Mouse (Mus musculus) adrenal gland (tissue): ENCODE results near the gene Frat1.

Experiments
- intact Hi-C: fragments of 180-260 bp; cut with DNase I; formaldehyde crosslinking; loops from one replicate; pipeline ENCODE4 v1.15.1; 2025
- long read RNA-seq, 2 experiments: library from polyadenylated mRNA; unstranded; transcript quantifications; one replicate each; pipeline ENCODE4 v2.0.0; 2020; ENCODE audit warnings: borderline replicate concordance in 1 of 2; ENCODE audit not compliant: insufficient replicate concordance in 1 of 2

The Frat1 gene
- long read RNA-seq, experiment 1, transcript Frat1-201 (1 exons, 2,614 nt) = major isoform, 27 of 27 reads
- long read RNA-seq, experiment 1, partial matches to known transcripts = 0 of 27 reads
- long read RNA-seq, experiment 1, other reads (novel, unspliced or antisense) = 0 of 27 reads
- long read RNA-seq, experiment 2, transcript Frat1-201 (1 exons, 2,614 nt) = major isoform, 15 of 15 reads
- long read RNA-seq, experiment 2, partial matches to known transcripts = 0 of 15 reads
- long read RNA-seq, experiment 2, other reads (novel, unspliced or antisense) = 0 of 15 reads

DNA sequence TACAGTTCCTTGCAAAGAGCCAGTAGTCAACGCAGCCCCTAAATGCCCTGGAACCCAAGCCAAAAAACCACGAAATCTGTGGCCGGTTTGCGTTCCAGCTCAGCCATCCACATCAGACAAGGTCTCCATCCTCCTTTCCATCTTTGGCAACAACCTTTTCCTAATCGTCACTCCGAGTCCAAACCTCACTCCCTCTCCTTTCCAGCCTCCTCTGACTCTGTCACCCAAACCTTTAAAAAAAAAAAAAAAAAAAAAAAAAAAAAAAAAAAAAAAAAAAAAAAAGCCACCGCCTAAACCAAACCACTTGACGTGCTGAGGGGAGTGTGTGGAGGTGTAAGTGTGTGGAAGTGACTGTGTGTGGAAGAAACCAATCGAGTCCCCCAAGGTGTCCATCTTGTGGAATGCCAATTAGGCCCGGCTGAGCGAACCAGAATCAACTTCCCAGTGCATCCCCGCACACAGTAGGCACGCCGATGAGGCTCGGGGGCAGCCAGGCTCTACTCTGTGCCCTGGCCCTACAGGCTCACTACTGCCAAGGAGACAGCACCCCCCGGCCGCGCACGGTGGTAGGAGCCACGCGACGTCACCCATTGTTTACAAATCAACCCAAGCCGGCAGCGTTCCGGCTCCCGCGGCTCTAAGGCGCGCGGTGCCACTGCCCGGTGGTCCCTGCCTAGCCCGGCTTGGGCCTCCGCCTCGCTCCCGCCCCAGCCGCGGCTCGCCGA lies at the start of gene Frat1:
TSS of gene Frat1 (plus strand) at position 590 of the 725 bp plus-strand sequence.
- intact Hi-C loops = no loop called here

- intact Hi-C loops = no loop called here
Measured at GRCm38 (mm10) chr19:41786896-41787295, 42.9 kb upstream of the Frat1 start.

- intact Hi-C loops = no loop called here
Measured at GRCm38 (mm10) chr19:41789110-41789961, 40.4 kb upstream of the Frat1 start.

GRCm38 (mm10) chr19:41791384-41791783 lies 38.4 kb upstream of the Frat1 start:
- intact Hi-C loops = no loop called here

DNA sequence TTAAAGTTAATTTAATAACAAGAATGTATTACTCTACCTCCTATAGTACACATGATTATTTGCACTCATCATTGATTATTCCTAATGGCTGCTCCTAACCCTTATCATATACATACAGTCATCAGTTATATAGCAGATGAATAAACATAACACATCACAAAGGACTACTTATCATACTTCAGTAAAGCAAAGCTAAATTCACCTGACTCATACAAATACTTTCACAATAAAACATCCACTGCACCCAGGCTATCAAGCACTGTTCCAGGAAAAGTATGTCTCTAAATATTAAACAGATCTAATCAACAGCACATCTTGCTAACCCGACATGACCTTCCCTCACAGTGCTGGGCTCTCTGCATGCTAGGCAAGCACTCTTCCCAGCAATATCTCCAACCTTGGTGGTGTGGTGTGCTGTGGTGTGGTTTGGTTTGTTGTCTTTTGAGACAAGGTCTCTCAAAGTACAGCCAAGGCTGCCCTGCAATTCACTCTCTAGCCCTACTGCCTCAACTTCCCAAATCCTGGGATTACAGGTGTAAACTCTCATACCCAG lies 36.8 kb upstream of the Frat1 start:
- intact Hi-C loops = no loop called here

DNA sequence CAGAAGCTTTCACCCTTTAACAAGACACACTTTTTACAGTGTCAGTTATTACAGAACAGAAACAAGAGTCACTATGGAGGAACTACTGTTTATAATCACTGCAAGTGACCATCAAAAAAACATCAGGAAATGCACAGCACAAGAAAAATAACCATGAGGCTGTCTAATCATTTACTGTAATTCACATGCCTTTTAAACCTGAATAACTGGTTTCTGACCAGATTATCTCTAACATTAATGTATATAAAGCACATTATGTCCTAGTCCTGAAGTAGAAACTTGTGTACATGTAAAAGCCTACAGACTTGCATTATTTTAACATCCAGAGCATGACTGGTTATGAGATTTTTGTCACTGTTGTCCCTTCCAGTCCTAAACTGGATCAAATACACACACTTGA lies 35.8 kb upstream of the Frat1 start:
- intact Hi-C loops = no loop called here

- intact Hi-C loops = no loop called here
Measured at GRCm38 (mm10) chr19:41794901-41795300, 34.9 kb upstream of the Frat1 start.

GRCm38 (mm10) chr19:41796148-41796760 lies 33.5 kb upstream of the Frat1 start:
- intact Hi-C loops = no loop called here

DNA sequence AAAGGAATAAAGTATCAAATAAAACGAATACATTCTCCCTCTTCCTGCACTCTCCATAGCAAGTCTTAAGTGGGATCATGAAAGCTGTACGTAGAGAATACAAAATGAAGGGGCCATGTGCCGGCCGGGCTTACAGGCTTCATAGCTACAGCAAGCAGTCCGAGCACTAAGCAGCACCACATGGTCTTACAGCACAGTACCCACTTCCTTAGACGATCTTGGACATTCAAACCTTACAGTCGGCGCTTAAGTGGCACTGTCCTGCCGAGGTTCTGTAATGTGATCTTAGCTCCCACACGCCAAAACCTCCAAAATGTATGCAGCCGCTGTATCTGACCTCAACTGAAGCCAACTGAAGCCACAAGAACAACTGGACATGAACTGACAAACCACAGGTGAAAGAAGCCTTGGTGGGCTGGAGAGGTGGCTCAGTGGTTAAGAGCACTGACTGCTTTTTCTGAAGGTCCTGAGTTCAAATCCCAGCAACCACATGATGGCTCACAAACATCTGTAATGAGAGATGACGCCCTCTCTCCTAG lies 32.9 kb upstream of the Frat1 start:
- intact Hi-C loops = no loop called here

GRCm38 (mm10) chr19:41797536-41797935 lies 32.2 kb upstream of the Frat1 start:
- intact Hi-C loops = no loop called here

DNA sequence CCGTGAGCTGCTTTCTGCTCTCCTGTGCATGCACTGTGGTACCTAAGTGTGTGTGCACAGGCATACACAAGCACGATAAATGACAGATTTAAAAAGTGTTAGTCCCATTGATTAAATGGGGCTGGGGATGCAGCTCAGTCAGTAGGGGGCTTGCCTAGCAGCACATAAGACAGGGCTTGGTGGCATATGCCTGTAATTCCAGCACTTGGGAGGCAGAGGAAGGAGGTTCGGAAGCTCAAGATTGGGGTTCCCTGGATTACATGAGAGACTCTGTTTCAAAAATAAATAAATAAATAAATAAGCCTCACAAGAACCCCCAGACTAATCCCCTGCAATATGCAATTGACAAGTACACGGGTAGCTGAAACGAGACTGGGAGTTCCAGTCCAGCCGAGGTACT lies 29.3 kb upstream of the Frat1 start:
- intact Hi-C loops = loop anchor here (5.0 kb wide), 1 partner anchor 47 kb away; the partner anchor contains the start of gene Frat2

DNA sequence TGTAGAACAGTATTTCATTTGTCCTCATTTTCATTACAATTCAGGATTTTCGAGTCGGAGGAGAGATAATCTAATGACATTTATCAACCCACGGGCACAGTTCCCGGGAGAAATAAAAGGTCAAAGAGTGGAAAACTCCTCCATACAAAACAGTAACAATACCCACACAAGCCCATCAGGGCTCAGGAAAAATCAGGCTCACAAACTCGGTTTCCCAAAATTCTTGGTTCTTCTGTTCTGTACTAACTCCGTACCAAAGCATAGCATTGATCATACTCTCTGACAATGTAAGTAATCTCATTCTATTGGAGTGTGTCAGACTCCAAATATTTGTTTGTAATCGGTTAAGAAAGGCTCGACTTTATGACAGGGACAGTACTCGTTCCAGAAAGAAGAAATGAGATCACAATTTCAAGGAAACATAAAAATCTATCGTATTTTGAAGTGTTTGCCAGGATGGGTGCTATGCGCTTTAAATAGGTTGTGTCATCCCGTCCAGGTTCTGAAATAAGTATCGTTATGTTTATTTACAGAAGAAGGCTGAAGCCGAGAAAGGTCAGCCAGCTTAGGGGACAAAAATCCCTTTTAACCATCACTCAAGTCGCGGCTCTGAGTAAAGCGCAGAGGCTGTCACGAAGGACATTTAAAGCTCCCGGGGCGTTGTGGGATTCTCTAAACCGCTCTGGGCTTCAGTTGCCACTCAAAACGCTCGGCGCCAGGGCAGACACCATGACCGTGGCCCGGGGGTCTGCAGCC lies 28.6 kb upstream of the Frat1 start:
- intact Hi-C loops = loop anchor here (5.0 kb wide), 1 partner anchor 46 kb away; the partner anchor contains the start of gene Frat2

GRCm38 (mm10) chr19:41801742-41802369 lies 27.9 kb upstream of the Frat1 start, which contains the start of gene Arhgap19:
Gene Arhgap19 (minus strand): TSS chr19:41802047.
- intact Hi-C loops = loop anchor here (5.0 kb wide), 1 partner anchor 45 kb away; the partner anchor contains the start of gene Frat2

DNA sequence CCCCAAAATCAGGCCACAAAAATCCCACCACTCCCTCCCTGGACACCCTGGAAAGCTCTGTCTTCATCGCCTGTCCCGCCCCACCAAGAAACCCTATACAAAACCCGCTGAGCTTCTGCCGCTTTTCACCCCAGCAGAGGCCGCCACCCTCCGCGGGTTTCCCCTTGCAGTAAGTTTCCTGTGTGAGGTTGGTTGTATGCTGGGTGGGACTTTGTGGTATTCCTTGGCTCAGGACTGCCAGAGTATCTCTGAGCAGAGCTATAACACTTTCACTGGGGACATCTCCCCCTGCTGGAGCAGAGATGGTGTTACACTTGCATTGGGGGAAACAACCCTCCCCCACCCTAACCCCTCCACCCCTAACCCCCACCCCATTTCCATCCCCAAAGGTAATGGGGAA lies 26.4 kb upstream of the Frat1 start:
- intact Hi-C loops = loop anchor here (5.0 kb wide), 1 partner anchor 44 kb away; the partner anchor contains the start of gene Frat2

- intact Hi-C loops = no loop called here
Measured at GRCm38 (mm10) chr19:41805831-41806230, 23.9 kb upstream of the Frat1 start.

DNA sequence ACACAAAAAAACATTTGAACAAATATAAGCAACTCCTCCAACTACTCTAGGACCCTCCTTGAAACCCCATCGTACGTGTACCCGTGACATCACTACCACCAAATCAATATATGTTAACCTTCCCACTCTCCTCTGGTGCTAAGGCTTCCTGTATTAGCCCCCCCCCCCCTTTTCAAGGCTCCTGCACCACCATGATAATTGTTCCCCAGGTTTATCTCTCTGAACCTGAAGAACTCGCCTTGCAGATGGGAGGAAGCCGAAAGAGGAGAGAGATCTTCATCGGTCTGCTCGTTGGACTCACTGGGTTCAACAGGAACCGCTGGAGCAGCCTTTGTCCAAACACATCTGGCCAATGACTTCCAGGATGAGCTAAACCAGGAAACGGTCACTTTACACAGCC lies 22.3 kb upstream of the Frat1 start:
- intact Hi-C loops = no loop called here

DNA sequence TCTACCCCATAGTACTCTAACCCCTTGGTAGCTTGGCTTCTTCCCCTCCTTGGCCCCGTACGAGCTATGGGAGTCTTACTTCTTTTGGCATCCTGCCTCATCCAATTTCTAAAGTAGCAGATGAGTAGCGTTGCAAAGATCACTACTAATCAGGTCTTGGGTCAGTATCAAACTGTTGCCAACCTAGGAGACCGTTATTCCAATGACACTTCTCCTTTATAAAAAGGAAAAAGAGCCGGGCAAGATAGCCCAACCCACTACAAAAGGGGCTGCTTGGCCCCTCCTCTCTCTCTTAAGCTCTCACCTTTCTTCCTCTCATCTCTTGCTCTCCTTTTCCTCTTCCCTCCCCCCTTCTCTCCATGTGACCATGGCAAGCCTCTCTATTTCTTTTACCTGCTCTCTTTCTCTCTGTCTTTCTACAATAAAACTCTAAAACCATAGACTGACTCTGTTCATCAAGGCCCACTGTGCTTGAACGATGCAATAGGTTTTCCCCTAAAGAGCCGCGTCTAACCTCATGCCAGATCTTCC lies 21.6 kb upstream of the Frat1 start:
- intact Hi-C loops = no loop called here

- intact Hi-C loops = no loop called here
Measured at GRCm38 (mm10) chr19:41810074-41810473, 19.7 kb upstream of the Frat1 start.

DNA sequence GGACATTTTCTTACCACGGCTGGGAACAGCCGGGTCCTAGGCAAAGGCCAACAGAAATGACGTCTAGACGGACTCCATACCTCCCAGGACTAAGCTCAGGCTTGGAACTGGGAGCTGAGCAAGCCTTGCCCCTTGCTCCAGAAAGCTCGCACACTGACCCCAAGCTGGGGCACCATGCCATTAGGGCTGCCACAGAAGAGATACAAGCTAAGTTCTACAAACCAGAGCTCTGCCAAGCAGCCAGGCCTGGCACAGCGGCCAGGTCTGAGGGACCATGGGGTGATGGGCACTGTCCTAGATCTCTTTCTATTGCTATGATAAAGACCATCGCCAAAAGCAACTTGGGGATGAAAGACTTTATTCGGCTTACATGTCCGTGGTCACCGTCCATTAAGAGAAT lies 17.2 kb upstream of the Frat1 start:
- intact Hi-C loops = no loop called here
